Mouse (Mus musculus) urinary bladder, postnatal 0 days (tissue): ENCODE results near the gene Canx. TPM values are rescaled to one million over a fixed set of nuclear protein-coding genes. Genes with fewer than 3 reads are reported as not detected.

Experiments used
- microRNA counts: library from miRNA; unstranded; fragments of <30 nt; microRNA quantifications from one replicate; lab custom pipeline; 2016
- microRNA-seq: library from miRNA; unstranded; fragments of <30 nt; microRNA quantifications from one replicate; pipeline ENCODE4, GENCODE M21; 2016
- polyA plus RNA-seq: library from polyadenylated mRNA; unstranded; fragments of >200 nt; fragmentation: Nextera tagmentation; extraction: Ambion mirVana; gene quantifications from 2 replicates; pipeline ENCODE4 v1.2.1, GENCODE M21; 2015

Gene Canx
- polyA plus RNA-seq: 179 and 207 TPM in 2 replicates

DNA sequence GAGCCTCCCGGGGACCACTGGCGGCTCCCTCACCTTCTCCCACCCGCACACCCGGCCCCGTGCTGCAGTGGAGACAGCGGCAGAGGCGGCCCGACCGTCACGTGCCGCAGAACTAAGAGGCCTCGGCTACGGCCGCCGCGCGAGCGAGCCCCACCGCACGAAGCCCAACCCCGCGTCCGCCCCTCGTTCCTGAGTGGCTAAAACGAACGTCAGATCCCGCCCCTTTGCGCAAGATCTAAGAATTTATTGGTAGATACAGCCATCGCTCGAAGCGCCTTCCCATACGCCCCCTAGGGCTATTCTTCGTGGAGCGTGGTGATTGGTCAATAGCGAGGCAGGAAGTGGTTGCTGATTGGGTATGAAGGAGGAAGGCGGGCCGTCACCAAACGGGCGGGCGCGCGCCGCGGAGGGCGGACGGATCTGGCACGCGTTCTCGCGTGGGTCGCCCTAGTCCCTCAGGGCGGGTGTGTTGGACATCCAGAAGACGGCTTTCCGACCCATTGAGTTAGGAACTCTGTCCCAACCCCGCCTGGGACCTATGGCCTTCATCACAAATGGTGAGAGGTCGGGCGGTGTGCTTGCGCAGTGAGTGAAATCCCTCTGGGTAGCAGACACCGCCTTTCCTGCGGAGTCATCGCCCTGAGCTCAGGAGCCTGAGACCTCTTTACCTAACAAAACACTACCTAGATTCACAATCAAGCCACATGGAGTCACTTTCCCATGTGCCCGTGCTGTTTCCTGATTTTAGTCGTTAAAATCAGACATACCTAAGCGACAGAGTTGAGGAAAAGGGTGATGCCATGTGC, at the start of gene Canx:
Canx (minus strand) TSS at position 178 of the 806 bp plus-strand sequence.

DNA sequence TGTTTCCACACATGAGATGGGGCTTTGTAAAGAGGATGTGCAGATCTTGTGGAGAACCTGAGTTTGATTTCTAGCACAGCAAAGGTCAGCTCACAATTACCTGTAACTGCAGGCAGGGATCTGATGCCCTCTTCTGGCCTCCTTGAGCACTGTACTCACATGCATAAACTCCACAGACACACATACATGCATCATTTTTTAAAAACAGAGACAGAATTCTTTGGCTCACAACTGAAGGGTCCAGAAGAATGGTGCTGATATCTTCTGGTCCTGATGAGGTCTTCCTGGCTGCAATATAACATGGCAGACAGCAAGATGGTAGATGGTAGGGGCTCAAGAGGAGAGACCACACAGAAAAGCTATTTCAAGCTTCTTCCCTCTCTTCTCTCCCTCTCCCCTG, 28.7 kb upstream of the Canx start, which contains the start of gene Cby3:
Cby3 (plus strand) TSS at position 301 of the 400 bp plus-strand sequence.

GRCm38 (mm10) chr11:50292190-50292855, 33.1 kb downstream of the Canx start, which contains the start of gene Maml1:
TSS of gene Maml1 (minus strand) at chr11:50292311.

MicroRNAs encoded within 50 kb of the gene (microRNA counts, 519-probe panel; counts per million panel counts)
- microRNA mmu-miR-804 (lab: Ali Mortazavi, UCI): 2,445 counts per million, percentile 34 among the panel's probes with 10 or more counts

Small RNA genes within 50 kb of the gene (microRNA-seq; reads per million reads assigned to microRNA genes)
- not detected for gene Mir804

Other genes with a start within 250 kb of the Canx start
- 21.1 and 23.4 TPM in 2 replicates for gene Tbc1d9b, start 194.3 kb downstream of the Canx start, polyA plus RNA-seq
- 5.9 and 6.4 TPM in 2 replicates for gene Mrnip, start 151.2 kb downstream of the Canx start, polyA plus RNA-seq
- 229 and 266 TPM in 2 replicates for gene Sqstm1, start 114.8 kb downstream of the Canx start, polyA plus RNA-seq
- 23.9 and 25.8 TPM in 2 replicates for gene Mgat4b, start 114.8 kb downstream of the Canx start, polyA plus RNA-seq
- 8.2 and 41.4 TPM in 2 replicates for gene Ltc4s, start 87.1 kb downstream of the Canx start, polyA plus RNA-seq
- gene Maml1, start 33.4 kb downstream of the Canx start, polyA plus RNA-seq: 2.7 and 3.1 TPM in 2 replicates
- gene Cby3, start 28.8 kb upstream of the Canx start, polyA plus RNA-seq: 0.31 and 0.45 TPM in 2 replicates
- gene Hnrnph1, start 51.3 kb upstream of the Canx start, polyA plus RNA-seq: 123 and 133 TPM in 2 replicates
- gene Rufy1, start 105.5 kb upstream of the Canx start, polyA plus RNA-seq: 19.7 and 19.9 TPM in 2 replicates